In genomic region chr9:42123204-42123603, GRCm38 (mm10) we compare ENCODE assay signal across 8 mouse cellular contexts. TPM values are rescaled to one million over a fixed set of nuclear protein-coding genes. Genes with fewer than 3 reads are reported as not detected.
DNase-seq lines count a peak whose midpoint lies in the region; ATAC-seq and TF ChIP-seq lines count a peak whose summit lies in the region.

No protein-coding gene starts in this region.

- no peak for TF ChIP-seq POLR2A in thymus, adult 2 months (IDR thresholded peaks at IDR 0.05; ENCODE audit: control insufficient read depth, extremely low read depth, insufficient read depth, low read length, poor library complexity)

- ATAC-seq in embryonic facial prominence, embryonic 15.5 days (ENCODE audit: insufficient number of reproducible peaks, low FRiP score, low TSS enrichment, low read depth), result no peak
- ATAC-seq in intestine, embryonic 14.5 days (replicated peaks; ENCODE audit: low FRiP score, low TSS enrichment, low read depth), result no peak

- H3K36me3 ChIP-seq in embryonic facial prominence, embryonic 15.5 days, result no peaks in the 10 kb centered on the region
- H3K36me3 ChIP-seq in intestine, embryonic 14.5 days (ENCODE audit: control insufficient read depth, insufficient read depth, low read length), result no peaks in the 10 kb centered on the region
- H3K36me3 ChIP-seq in thymus, adult 2 months (ENCODE audit: control insufficient read depth, insufficient read depth, low read length), result no peaks in the 10 kb centered on the region

- no peaks in the 10 kb centered on the region for H3K9me3 ChIP-seq in embryonic facial prominence, embryonic 15.5 days (replicated peaks)
- H3K9me3 ChIP-seq in intestine, embryonic 14.5 days (ENCODE audit: control insufficient read depth, low read length), result no peaks in the 10 kb centered on the region

- H3K4me1 ChIP-seq in embryonic facial prominence, embryonic 15.5 days, result peaks cover 26% of the 10 kb centered on the region
- no peaks in the 10 kb centered on the region; the same call in 1 of the 2 replicates for H3K4me1 ChIP-seq in intestine, embryonic 14.5 days (replicated peaks; ENCODE audit: control insufficient read depth, insufficient read depth, low read length)
- H3K4me1 ChIP-seq in thymus, adult 2 months (replicated peaks; ENCODE audit: control insufficient read depth, insufficient read depth, low read length), result peaks cover 8% of the 10 kb centered on the region

- H3K4me2 ChIP-seq in embryonic facial prominence, embryonic 15.5 days (replicated peaks), result peak overlapping the region; percentile 90
- H3K4me2 ChIP-seq in intestine, embryonic 14.5 days (ENCODE audit: low read length), result peak overlapping the region; percentile 97

- no peaks in the 10 kb centered on the region for H3K27me3 ChIP-seq in embryonic facial prominence, embryonic 15.5 days
- H3K27me3 ChIP-seq in intestine, embryonic 14.5 days (replicated peaks; ENCODE audit: control insufficient read depth, insufficient read depth, low read length), result no peaks in the 10 kb centered on the region
- H3K27me3 ChIP-seq in thymus, adult 2 months (ENCODE audit: control insufficient read depth, insufficient read depth, low read length), result no peaks in the 10 kb centered on the region; the same call in 1 of the 2 replicates

- TF ChIP-seq CTCF in layer of hippocampus, adult 2 months (conservative IDR thresholded peaks at IDR 0.05), result no peak
- TF ChIP-seq CTCF in thymus, adult 2 months (IDR thresholded peaks at IDR 0.05; ENCODE audit: borderline replicate concordance, control insufficient read depth, extremely low read depth, insufficient read depth, low read length, poor library complexity), result no peak

- H3K9ac ChIP-seq in embryonic facial prominence, embryonic 15.5 days, result peak overlapping the region; percentile 66
- H3K9ac ChIP-seq in intestine, embryonic 14.5 days (ENCODE audit: low read length), result peak overlapping the region; percentile 77

- DNase-seq in layer of hippocampus, adult 2 months (ENCODE audit: low spot score in 2 of 2), result no peak
- DNase-seq in layer of hippocampus, postnatal 10 days (ENCODE audit: low spot score in 2 of 2), result no peak
- no peak for DNase-seq in intestine, embryonic 14.5 days (ENCODE audit: low spot score)
- DNase-seq in neural tube, embryonic 10.5 days (ENCODE audit: extremely low spot score, low spot score), result peak; percentile 16
- no peak for DNase-seq in adipocyte (ENCODE audit: low spot score)
- no peak for DNase-seq in thymus, adult 2 months
- DNase-seq in spleen, postnatal 14 days (ENCODE audit: low spot score in 2 of 2), result no peak

- H3K27ac ChIP-seq in layer of hippocampus, adult 2 months, result peak overlapping the region; percentile 99
- no peak overlapping the region for H3K27ac ChIP-seq in embryonic facial prominence, embryonic 15.5 days (replicated peaks)
- no peak overlapping the region for H3K27ac ChIP-seq in intestine, embryonic 14.5 days (ENCODE audit: low read depth)
- no peak overlapping the region for H3K27ac ChIP-seq in thymus, adult 2 months (ENCODE audit: control insufficient read depth, insufficient read depth, low read length)

- WGBS in embryonic facial prominence, embryonic 15.5 days, result 20% methylated on average over 11 of the region's 11 CpGs
- 29% methylated on average over 11 of the region's 11 CpGs for WGBS in intestine, embryonic 14.5 days
- 74% methylated on average over 11 of the region's 11 CpGs for WGBS in thymus, adult 2 months

- peak overlapping the region; percentile 99 for H3K4me3 ChIP-seq in layer of hippocampus, adult 2 months
- peak overlapping the region; percentile 84 for H3K4me3 ChIP-seq in embryonic facial prominence, embryonic 15.5 days (replicated peaks)
- H3K4me3 ChIP-seq in intestine, embryonic 14.5 days (ENCODE audit: low read depth, low read length), result peak overlapping the region; percentile 79
- no peak overlapping the region for H3K4me3 ChIP-seq in thymus, adult 2 months (ENCODE audit: control insufficient read depth, insufficient read depth, low read length)

RNA-seq across cellular contexts. Expression of gene Sorl1, which starts 0.9 kb away (rescaled TPM):
- 100 to 1,000 TPM; 196 to 197 TPM for total RNA-seq in layer of hippocampus, adult 2 months (2021)
- 10 to 100 TPM; 79.0 to 86.0 TPM for total RNA-seq in layer of hippocampus, postnatal 10 days (2021)
- polyA plus RNA-seq in embryonic facial prominence, embryonic 15.5 days (2015; fragmentation: Nextera tagmentation; extraction: Ambion mirVana), result 8.3 and 8.5 TPM in 2 replicates
- polyA plus RNA-seq in intestine, embryonic 14.5 days (2014; fragmentation: Nextera tagmentation; extraction: Ambion mirVana), result 11.7 and 12.2 TPM in 2 replicates
- 21.9 and 27.7 TPM in 2 replicates for polyA plus RNA-seq in thymus, adult 2 months (2012; rRNA removed)
